Mouse (Mus musculus): ENCODE results near the gene Kmt5a.

- peak; percentile 85 for TF ChIP-seq CTCF (IDR thresholded peaks at IDR 0.05; ENCODE audit: low read depth)
- TF ChIP-seq EP300 (IDR thresholded peaks at IDR 0.05; ENCODE audit: low read depth), result no peak
Observed at GRCm38 (mm10) chr5:124432398-124433012, 7.2 kb upstream of the Kmt5a start.
